Comparison of ENCODE assay signal across 8 mouse cellular contexts in the genomic region with DNA sequence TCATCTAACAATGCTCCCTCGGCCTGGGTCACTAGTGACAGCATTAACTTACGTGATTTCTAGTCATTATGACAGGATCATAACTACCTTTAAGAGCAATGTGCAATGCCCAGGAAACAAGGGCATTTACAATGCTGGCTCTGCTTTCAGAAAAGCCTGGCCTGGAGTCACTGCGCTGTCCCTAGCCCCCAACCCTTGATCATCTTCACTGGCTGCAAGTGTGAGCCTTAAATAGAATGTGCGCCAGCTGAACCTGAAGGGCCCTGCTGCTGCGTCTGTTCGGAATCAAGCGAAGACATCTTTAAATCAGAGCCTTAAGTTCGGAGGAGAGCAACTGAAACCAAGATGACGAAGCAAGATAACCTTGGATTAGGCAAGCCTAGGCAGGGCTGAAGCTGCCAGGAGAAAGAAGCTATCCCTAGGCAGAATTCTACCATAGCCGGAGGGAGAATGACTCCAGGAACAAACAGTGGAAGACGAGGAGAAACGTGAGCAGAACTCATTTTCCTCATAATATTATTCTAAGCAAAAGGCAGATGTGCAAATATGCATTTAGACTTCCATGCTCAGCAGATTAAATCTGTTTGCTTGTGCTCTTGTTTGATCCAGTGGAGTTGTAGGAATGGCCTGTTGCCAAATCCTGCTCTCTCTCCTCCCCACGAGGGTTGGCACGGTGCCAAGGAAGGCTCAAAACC. TPM values are rescaled to one million over a fixed set of nuclear protein-coding genes. Genes with fewer than 3 reads are reported as not detected.
DNase-seq lines count a peak whose midpoint lies in the region; ATAC-seq lines count a peak whose summit lies in the region.

No protein-coding gene starts in this region.

- no peaks in the 10 kb centered on the region for H3K27me3 ChIP-seq in midbrain, embryonic 11.5 days (ENCODE audit: control insufficient read depth, insufficient read depth, low read length)
- H3K27me3 ChIP-seq in midbrain, embryonic 10.5 days (ENCODE audit: low read depth, poor library complexity, severe bottlenecking): no peaks in the 10 kb centered on the region
- H3K27me3 ChIP-seq in heart, embryonic 16.5 days (ENCODE audit: control insufficient read depth, insufficient read depth, low read length): no peaks in the 10 kb centered on the region
- no peaks in the 10 kb centered on the region for H3K27me3 ChIP-seq in stomach, embryonic 15.5 days (replicated peaks)

- H3K4me1 ChIP-seq in midbrain, embryonic 11.5 days (ENCODE audit: control insufficient read depth, insufficient read depth, low read length): no peaks in the 10 kb centered on the region
- peaks cover 19% of the 10 kb centered on the region for H3K4me1 ChIP-seq in midbrain, embryonic 10.5 days
- peaks cover 14% of the 10 kb centered on the region for H3K4me1 ChIP-seq in heart, embryonic 16.5 days (ENCODE audit: control insufficient read depth, insufficient read depth, low read length)
- H3K4me1 ChIP-seq in stomach, embryonic 15.5 days: peaks cover 12% of the 10 kb centered on the region

- H3K27ac ChIP-seq in midbrain, embryonic 11.5 days (ENCODE audit: low read depth, low read length): no peak overlapping the region
- no peak overlapping the region for H3K27ac ChIP-seq in midbrain, embryonic 10.5 days (replicated peaks)
- H3K27ac ChIP-seq in heart, embryonic 16.5 days (ENCODE audit: low read length): peak overlapping the region; percentile 22
- H3K27ac ChIP-seq in stomach, embryonic 15.5 days: peak overlapping the region; percentile 73

- no peaks in the 10 kb centered on the region for H3K36me3 ChIP-seq in midbrain, embryonic 11.5 days (ENCODE audit: control insufficient read depth, insufficient read depth, low read length)
- no peaks in the 10 kb centered on the region for H3K36me3 ChIP-seq in midbrain, embryonic 10.5 days
- peaks cover 4% of the 10 kb centered on the region for H3K36me3 ChIP-seq in heart, embryonic 16.5 days (ENCODE audit: control insufficient read depth, insufficient read depth)
- H3K36me3 ChIP-seq in stomach, embryonic 15.5 days: no peaks in the 10 kb centered on the region

- no peak overlapping the region for H3K4me3 ChIP-seq in midbrain, embryonic 11.5 days (ENCODE audit: low read depth, low read length)
- H3K4me3 ChIP-seq in midbrain, embryonic 10.5 days: no peak overlapping the region
- H3K4me3 ChIP-seq in heart, embryonic 16.5 days (ENCODE audit: low read length): no peak overlapping the region
- H3K4me3 ChIP-seq in stomach, embryonic 15.5 days (replicated peaks): no peak overlapping the region

- no peak overlapping the region for H3K9ac ChIP-seq in midbrain, embryonic 11.5 days (ENCODE audit: low read length)
- peak overlapping the region; percentile 0; the same call in 1 of the 2 replicates for H3K9ac ChIP-seq in heart, embryonic 16.5 days (ENCODE audit: low read length)
- H3K9ac ChIP-seq in stomach, embryonic 15.5 days: no peak overlapping the region

- no peak overlapping the region for H3K4me2 ChIP-seq in midbrain, embryonic 11.5 days
- H3K4me2 ChIP-seq in heart, embryonic 16.5 days (ENCODE audit: low read depth, low read length): peak overlapping the region; percentile 16; the same call in 1 of the 2 replicates
- no peak overlapping the region for H3K4me2 ChIP-seq in stomach, embryonic 15.5 days

- WGBS in midbrain, embryonic 11.5 days: 82% methylated on average over 14 of the region's 14 CpGs
- WGBS in midbrain, embryonic 10.5 days: 89% methylated on average over 14 of the region's 14 CpGs
- WGBS in heart, embryonic 16.5 days: 48% methylated on average over 14 of the region's 14 CpGs
- 52% methylated on average over 14 of the region's 14 CpGs for WGBS in stomach, embryonic 15.5 days

- no peak for DNase-seq in midbrain, embryonic 11.5 days (ENCODE audit: low spot score, missing footprints)
- no peak for DNase-seq in midbrain, embryonic 10.5 days (ENCODE audit: low spot score)
- peak; percentile 30 to 64 for DNase-seq in cerebellum, postnatal 4 days (ENCODE audit: low spot score in 2 of 2)
- DNase-seq in kidney, postnatal 4 days: peak; percentile 74 to 80
- peak; percentile 69 for DNase-seq in lung, postnatal 10 days
- no peak for DNase-seq in spleen, postnatal 10 days (ENCODE audit: low spot score in 2 of 2)

- H3K9me3 ChIP-seq in midbrain, embryonic 11.5 days (ENCODE audit: control insufficient read depth, low read length): no peaks in the 10 kb centered on the region
- H3K9me3 ChIP-seq in midbrain, embryonic 10.5 days (replicated peaks): no peaks in the 10 kb centered on the region
- H3K9me3 ChIP-seq in heart, embryonic 16.5 days (replicated peaks; ENCODE audit: control insufficient read depth, low read length): no peaks in the 10 kb centered on the region
- H3K9me3 ChIP-seq in stomach, embryonic 15.5 days: no peaks in the 10 kb centered on the region

- ATAC-seq in midbrain, embryonic 11.5 days (ENCODE audit: low FRiP score): peak; percentile 52; the same call in 1 of the 2 replicates
- peak; percentile 49; the same call in 1 of the 2 replicates for ATAC-seq in heart, embryonic 16.5 days (replicated peaks; ENCODE audit: extremely low read depth, insufficient read depth, low FRiP score)
- ATAC-seq in stomach, embryonic 15.5 days (ENCODE audit: insufficient read depth, low FRiP score, low read depth): no peak

RNA-seq across cellular contexts. Expression of a gene that starts 52.7 kb away (rescaled TPM):
- 6.2 and 6.5 TPM in 2 replicates for polyA plus RNA-seq in midbrain, embryonic 11.5 days (2014; fragmentation: Nextera tagmentation; extraction: Ambion mirVana)
- polyA plus RNA-seq in midbrain, embryonic 10.5 days (2016; fragmentation: Nextera tagmentation; extraction: Ambion mirVana): 5.2 and 5.5 TPM in 2 replicates
- 11.2 and 12.6 TPM in 2 replicates for polyA plus RNA-seq in heart, embryonic 16.5 days (2015; fragmentation: Nextera tagmentation; extraction: Ambion mirVana)
- 8.2 and 10.5 TPM in 2 replicates for polyA plus RNA-seq in stomach, embryonic 15.5 days (2015; fragmentation: Nextera tagmentation; extraction: Ambion mirVana)

Comparison
In these comparisons a context has a peak if more than half of its experiments do, and no peak if none do; other contexts are left out.
1. DNase-seq: peak in cerebellum, postnatal 4 days (2 of 2), kidney, postnatal 4 days (2 of 2) and lung, postnatal 10 days (single experiment); none in midbrain, embryonic 11.5 days (single experiment), midbrain, embryonic 10.5 days (single experiment) and spleen, postnatal 10 days (0 of 2).
2. H3K27ac ChIP-seq: peak in heart, embryonic 16.5 days (single experiment) and stomach, embryonic 15.5 days (single experiment); none in midbrain, embryonic 11.5 days (single experiment) and midbrain, embryonic 10.5 days (single experiment).